Mouse (Mus musculus) spleen, postnatal 10 days (tissue): ENCODE results near the gene Tns1.
"Not testable (repeated sequence)": the region's sequence is repeated elsewhere in the genome, so short reads cannot be mapped to it uniquely, and the experiment has no call there.

Experiments
- DNase-seq, 2 experiments: peaks; one replicate each; pipeline ENCODE4 v3.0.0; 2021 to 2022; ENCODE audit warnings: low spot score in 2 of 2

Tns1 gene

DNA sequence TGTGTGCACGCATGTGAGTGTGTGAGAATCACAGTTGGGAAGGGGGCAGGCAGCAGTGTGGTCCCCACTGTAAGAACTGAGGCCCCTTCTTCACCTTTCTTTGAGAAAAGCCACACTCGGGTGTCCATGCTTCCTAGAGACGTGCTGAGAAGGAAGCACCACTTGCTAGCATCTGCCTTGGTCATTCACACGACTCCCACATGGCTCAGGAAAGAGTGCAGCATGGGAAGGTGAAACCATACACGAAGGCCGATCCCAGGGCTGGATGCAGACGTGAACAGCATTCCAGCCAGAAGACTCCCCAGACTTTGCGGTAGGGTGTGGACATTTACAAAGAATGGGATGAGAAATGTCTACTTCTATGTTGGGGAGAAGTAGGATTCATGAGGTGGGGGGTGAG, 212.3 kb downstream of the Tns1 start:
- DNase-seq = peak in 1 of 2 experiments; percentile 6

DNA sequence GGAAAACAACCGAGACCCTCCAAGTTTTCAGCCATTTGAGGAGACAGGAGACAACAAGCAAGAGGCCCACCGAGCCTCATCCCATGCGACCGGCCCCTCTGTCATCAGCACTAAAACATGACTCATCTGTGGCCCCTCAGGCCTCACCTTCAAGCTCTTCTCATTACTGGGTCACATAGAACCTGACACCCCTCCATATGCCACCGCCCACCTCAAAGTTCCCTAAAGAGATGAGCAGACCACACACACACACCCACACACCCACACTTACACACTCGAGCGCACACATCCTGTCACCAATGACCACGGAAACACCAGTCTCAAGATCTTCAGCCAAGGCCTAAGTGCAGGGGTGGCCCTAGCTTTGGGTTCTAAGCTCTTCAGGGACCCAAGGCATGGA, 213.5 kb downstream of the Tns1 start:
- DNase-seq = peak in 1 of 2 experiments; percentile 17

DNA sequence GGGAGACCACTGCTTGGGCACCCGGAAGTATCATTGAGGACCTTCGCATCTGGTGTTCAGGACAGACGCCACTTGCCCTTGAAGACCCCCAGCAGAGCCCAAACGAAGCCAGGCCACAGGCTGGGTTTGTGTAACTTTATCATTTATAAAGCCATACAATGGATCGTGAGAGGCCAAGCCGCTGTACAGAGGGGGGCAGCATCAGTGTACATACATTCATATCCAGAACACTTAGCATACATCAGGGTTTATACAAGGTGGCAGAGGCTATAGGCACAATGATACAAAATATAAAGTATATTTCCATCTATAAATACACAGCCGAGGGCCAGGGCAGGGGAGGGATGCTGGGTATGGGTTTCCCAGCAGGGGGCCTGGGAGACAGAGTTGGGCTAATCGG, 214.1 kb downstream of the Tns1 start:
- DNase-seq = peak in 1 of 2 experiments; percentile 10

DNA sequence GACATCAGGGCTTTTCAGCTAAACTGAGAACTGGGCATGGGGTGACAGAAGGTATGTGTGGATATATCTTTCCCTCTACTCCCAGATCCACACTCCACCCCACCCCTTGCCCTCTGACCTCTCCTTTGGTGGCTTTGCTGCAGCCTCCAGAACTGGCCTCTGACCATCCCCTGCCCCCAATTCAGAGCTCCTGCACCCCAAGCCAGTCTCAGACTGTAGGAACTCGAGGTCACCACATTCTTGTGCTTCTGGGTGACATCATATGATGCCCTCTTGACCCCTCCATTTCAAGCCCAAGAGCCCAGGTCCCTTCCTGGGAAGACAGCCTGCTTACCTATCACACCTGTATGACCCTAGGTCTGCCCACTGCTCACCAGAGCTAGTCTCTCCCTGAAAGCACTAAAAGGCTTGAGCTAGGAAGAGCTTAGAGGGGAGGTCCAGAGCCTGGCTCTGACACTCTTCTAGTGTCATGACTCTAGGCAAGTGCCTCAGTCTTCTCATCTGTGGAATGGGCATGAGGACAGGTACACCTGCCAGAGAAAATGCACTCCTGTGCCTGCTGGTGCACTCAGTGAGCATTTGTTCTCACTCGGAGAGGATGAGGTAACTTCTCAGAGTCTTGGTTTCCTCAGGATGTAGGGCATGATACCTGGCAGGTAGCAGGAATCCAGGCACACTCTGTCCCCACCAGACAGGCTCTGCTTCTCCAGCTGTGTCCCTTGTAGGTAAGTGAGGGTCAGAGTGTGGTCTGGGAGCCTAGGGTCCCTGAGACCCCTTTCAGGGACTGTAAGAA, 214.9 kb downstream of the Tns1 start:
- DNase-seq = peak in 1 of 2 experiments; percentile 6

DNA sequence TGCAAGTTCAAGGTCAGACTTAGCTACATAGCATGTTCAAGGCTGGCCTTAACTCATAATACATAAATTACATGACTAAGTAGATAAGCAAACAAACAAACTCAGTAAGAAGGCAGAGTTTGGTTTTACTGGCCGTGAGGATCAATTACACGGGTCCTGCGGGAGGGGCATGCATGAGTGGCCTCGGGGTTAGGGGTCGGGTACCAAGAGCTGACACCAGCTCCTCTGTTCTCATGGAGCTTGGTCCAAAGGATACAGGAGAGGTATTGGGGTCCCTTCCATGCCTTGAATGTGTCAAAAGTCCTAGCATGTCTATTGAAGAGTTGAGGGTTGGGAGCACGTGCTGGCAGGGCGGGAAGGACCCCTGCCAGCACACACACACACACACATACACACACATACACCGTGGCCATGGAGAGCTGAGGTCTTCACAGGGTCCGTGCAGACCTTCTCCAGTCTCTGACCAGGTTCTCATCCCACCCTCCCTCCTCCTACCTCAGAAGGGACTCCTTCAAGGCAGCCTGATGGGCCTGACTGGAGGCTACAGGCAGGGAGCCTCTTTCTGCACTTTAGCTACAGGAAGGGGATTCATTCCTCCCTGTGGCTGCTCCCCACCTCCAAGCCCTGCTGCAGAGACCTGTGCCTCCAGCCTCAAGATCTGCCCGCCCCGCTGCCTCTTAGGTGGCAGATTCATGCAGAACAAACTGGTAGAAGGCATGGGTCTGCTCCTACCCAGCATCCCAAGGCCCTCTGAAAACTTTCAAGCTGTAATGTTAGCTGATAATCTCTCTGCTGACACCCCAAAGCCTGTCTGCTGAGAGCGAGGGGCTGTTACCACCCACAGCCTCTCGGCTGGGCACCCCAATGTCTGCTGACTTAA, 215.9 kb downstream of the Tns1 start:
- peak in 1 of 2 experiments; percentile 11 for DNase-seq

DNA sequence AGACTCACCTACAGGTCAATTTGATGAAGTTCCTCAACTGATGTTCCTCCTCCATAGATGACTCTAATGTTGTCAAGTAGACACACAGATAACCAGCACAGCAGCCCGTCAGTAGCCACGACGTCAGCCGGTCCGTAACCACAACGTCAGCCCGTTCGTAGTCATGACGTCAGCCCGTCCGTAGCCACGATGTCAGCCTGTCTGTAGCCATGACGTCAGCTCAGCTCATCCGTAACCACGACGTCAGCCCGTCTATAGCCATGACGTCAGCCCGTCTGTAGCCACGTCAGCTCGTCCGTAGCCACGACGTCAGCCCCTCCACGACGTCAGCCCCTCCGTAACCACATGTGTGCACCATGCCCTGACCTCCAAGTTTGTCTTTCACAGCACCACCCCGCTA, 217.1 kb downstream of the Tns1 start:
- DNase-seq = peak in 1 of 2 experiments; percentile 8

DNA sequence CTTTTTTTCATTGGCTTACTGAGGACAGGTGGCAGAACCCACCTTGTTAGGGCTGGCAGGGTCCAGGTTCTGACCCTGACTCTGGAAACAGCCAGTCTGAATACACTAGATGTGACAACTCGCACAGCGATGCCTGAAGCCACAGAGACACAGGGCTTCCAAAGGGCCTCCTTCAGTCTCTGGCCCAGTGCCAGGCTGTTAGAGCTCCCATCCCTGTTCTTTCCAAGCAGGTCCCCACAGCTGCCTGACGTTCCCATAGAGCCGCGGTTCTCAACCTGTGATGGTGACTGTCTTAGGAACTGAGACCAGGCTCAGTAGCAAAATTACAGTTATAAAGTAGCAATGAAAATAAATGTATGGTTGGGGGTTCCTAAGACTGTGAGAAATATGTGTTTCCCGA, 217.9 kb downstream of the Tns1 start:
- DNase-seq = peak in 1 of 2 experiments; percentile 9

DNA sequence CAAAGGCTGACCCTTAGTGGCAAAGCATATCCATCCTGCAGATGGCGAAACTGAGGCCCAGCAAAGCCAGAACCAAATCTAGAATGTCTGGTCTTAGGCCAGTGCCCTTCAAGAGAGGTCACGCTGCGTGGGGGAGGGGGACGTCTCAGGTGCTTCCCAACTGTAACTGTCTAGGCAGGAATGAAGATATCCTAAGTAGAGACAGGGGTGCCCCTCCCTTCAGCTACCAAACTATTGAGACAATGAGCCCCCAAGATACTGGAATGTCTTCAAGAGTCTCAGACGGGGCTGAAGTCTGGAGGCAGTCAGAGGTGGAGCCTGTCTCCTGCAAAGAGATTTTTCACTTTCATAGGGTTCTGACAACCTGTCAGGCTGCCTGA, 218.4 kb downstream of the Tns1 start:
- peak; percentile 2 to 9 for DNase-seq

DNA sequence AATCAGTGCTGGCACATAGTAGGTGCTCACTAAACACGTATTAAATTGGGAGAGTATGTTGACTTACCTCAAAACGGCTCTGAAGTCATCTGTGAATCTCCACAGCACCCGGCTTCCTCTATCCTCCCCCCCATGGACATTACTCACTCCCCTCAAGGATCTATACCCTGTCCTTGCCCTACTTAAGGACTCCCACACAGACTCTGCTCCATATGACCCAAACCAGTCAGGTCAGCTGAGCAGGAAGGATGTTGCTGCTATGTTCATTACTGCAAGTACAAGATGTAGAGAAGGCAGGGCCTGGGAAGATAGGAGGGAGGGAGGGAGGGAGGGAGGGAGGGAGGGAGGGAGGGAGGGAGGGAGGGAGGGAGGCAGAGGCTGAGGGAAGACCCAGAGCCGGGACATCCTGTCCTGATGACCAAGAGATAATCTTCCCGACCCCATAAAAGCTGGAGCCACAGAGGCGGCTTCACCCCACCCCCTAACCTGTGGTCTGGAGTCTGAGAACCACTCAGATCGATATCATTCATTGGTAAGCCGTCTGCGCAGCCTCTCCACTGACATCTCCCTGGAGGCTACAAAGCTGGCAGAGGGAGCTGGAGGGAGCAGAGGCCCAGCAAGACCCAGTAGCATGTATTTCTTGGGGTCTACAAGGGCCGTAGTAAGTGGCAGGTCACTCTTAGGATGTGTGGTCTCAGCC, 219.0 kb downstream of the Tns1 start:
- peak; percentile 1 to 8 for DNase-seq

DNA sequence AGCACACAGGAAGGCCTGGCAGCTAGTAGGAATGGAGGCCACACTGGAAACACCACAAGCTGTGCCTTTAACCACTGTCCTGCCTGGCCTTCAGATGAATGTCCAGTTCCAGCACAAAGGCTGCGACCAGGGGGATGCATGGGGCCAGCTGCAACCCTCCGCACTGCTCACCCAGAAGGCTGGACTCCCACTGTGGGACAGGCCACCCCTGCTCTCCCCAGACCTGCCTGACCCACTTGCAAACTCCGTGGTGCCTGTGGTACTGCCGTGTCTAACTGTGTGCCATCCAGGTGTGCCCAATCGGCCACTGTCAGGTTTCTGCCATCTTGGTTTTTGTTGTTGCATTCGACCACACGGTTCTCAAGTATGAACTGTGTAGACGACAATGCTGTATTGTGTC, 219.6 kb downstream of the Tns1 start:
- peak in 1 of 2 experiments; percentile 2 for DNase-seq

DNA sequence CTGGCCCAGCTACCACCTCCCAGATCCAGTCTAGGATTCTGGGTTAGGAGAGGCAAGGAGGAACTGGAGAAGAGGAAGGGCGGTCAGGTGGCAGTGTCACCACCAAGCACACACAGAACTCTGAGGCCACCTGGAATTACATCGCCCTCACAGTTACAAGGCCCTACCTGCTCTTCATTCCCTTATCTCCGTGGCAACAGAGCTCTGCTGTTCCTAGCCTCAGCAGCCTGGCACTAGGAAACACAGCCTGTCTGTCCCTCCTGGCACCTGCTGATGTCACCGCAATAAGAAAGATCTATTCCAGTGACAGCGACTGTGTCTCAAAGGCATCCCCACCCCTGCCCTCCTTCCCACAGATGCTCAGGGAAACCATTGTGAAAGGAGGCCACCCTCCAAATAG, 221.2 kb downstream of the Tns1 start:
- peak in 1 of 2 experiments; percentile 1 for DNase-seq

DNA sequence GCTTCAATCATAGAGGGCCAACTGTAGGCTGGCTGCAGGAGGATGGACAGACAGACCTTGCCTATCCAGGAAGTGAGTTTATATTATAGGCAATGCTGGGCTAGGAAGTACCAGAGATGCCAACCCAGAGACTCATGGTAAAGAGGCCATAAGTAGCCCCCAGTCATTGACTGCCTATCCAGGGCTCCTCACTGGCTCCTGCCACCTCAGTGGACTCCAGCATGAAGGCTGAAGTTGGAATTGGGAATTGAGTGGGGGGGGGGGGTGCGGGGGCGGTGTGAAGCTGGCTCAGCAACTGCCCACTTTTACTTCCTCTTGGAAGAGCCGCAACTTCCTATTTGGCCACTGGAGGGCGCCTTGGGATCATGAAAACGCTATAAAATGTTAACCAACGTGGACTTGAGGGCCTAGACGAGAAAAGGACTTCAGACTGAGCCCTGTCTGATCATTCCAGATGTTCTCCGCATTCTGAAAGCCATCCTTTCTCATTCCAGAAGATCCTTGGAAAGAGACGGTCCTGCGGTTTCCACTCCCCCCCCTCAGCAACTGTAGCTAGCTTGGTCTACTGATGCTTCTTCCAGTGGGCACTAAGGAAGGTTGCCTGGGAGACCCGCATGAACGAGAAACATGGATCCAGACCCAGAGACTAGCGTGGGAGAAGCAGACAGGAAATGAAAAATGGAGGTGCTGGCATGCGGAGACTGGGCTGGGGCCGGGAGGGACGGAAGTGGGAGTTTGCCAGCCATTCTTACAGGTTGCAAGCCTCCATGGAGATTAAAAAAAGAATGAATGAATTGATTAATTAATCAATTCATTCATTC, 221.9 kb downstream of the Tns1 start:
- DNase-seq = peak; percentile 42 to 79

DNA sequence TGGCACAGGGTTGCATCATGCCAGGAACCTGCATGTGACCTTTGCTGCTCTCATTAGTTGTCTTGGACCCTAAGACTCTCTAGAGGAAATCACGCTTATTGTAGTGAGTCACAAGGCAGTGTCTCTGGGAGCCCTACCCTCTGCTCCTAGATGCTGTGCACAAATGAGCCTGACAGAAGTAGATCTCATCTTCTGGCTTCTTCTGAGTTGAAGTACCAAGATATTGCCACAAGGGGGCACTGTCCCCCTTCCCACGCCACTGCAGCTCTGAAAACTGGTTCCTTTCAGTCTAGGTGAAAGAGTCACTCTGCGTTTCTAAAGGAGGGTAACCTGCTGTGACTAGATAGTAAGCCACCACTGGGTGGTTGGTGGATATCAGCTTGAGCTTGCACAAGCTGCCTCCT, 222.8 kb downstream of the Tns1 start:
- peak; percentile 49 to 74 for DNase-seq

DNA sequence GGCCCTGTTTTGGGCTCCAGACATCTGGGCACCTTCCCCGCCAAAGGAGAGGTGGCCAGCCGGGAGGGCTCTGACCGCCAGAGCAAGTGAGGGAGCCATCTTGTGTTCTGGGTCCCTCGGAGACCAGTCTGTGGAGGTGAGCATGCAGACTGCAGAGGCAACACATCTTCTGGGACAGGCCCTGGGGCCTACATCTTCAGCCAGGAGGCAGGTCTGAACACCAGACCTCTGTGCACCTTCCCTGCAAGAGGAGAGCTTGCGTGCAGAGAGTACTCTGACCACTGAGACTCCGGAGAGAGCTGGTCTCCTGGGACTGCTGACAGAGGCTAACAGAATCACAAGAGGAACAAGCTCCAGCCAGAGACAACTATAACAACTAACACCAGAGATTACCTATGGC, 228.8 kb downstream of the Tns1 start:
- DNase-seq = not testable (repeated sequence)

DNA sequence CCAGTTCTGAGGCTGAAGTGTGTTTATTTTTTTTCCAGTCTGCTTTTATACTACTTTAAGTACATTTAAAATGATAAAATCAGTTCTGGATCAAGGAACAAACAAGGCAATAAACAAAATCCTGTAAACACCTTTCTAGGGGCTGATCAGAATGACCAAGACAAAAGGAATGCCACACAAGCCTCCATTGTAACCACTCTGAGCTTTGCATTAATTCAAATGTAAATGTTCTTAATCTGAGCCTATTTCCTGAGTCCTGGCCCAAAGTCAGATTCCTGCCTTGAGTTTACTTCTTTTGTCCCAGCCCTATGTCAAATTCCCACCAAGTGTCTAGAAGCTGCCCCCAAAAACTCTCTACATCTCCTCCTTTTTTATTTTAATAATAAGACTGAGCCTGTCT, 243.5 kb downstream of the Tns1 start:
- DNase-seq = no peak

DNA sequence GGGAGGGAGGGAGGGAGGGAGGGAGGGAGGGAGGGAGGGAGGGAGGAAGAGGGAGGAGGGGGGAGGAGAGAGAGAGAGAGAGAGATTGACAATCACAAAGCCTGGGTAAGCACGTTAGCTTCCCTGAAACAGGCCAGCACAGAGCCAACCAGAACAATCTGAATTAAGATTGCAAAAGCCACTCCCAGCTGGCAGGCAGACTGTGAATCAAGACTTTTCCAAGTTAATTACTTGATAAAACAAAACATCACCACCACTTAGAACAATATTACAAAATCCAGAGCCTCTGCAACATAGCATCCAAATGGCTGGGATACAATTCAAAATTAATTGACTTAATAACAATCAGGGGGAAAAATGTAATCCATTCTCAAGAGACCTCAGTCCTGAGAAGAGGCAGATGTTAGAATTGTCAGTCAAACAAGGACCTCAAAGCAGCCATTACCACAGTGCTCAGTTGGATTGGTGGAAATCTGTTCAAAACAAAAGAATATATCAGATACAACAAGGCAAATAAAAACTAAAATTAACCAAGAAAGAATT, 248.5 kb downstream of the Tns1 start:
- no peak for DNase-seq

DNA sequence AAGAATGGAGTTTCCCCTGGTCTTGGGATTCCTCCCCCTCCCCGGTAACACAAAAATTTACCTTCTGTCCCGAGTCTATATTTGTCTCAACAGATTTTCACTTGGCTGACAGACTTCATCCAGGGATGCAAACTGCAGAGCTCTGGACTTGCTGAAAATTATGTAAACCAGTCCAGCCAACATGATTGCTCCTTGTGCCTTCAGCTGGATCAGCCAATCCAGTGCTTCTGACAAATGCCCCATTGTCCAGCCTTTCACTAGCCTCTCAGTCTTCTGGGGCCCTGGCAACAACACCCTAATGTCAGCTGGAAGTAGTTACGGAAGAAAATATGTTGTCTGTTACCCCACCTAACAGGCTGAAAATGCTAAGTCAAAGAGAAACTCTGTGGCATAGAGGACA, 259.9 kb downstream of the Tns1 start:
- no peak for DNase-seq

DNA sequence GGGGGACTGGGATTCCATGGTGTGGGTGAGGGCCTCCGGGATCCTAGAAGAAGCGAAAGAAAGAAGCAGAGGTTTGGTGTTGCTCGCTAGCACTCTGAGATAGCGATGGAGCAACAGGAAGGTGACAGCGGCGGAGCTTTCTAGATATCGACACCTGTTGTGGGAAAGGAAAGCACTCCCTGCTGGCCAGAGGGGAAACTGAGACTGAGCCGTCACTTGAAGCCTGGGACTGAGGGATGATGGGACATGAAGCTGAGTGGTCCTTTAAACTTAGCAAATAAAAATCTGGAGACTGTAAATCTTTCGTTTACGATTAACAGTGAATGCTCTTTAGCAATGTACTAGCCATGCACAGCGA, 261.2 kb downstream of the Tns1 start:
- no peak for DNase-seq

DNA sequence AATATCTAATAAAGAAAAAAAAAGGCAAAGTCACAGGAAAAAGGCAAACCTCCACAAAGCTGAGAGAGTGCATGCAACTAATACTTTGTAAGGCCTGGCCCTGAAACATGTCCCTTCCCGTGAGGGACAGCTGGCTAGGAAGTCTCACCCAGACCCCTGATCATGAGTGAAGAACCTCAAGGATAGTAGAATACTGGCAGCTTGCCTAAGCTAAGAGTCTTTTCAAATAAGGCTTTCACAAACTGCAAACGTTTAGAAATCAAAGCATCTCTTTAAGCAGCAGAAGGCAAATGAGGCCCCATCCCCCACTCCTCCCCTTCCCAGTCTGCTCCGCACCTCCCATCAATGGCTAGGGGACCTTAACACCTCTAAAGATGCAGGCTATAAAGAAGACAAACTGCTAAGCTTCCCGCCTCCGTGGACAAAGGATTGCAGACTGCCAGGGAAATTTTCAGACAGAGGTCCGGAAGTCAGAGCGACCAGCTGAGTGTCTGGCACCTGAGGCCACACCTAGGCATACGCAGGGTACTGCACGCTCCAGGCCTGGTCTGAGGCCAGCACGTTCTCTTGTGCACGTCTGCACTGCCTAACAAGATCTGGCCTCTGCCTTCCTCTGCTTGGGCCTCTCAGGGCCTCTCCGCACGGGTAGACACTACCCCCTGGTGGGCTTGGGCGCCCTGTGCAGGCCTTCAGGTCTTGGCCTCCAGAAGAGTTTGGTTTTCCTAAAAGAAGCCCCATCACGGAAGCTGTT, 261.8 kb downstream of the Tns1 start:
- DNase-seq = peak; percentile 11 to 57

DNA sequence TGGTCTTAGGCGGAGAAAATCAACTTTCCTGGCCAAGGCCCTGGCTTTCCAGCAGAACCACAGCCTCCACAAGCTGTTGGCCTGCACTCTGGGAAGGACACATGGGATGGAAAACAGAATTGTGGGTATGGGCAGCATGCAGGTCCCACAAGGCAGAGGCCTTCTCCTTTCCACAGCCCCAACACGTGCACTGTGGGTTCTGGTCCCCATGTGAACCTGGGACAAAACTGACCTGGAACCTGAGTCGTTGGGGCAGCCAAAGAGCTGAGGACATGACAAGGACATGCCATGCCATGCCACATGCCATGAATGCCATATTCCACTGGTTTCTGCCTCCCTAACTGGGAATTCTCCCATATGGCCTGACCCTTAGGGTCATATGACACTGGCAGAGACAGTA, 263.8 kb downstream of the Tns1 start:
- no peak for DNase-seq
